Mouse (Mus musculus) cerebellum, adult 2 months (tissue): Measurements from ENCODE around the gene Utp4.

Experiments used
- CTCF ChIP-seq: fragments of 200-500 bp; IDR thresholded peaks from 2 replicates; pipeline ENCODE4 v1.5.1; 2011; ENCODE audit warnings: low read depth, mild to moderate bottlenecking, control low read depth, low read length, moderate library complexity, borderline replicate concordance; ENCODE audit not compliant: insufficient read depth
- POLR2A ChIP-seq: fragments of 200-500 bp; IDR thresholded peaks from 2 replicates; pipeline ENCODE4 v1.6.1; 2011; ENCODE audit warnings: low read length, control low read depth, borderline replicate concordance; ENCODE audit not compliant: insufficient read depth

DNA sequence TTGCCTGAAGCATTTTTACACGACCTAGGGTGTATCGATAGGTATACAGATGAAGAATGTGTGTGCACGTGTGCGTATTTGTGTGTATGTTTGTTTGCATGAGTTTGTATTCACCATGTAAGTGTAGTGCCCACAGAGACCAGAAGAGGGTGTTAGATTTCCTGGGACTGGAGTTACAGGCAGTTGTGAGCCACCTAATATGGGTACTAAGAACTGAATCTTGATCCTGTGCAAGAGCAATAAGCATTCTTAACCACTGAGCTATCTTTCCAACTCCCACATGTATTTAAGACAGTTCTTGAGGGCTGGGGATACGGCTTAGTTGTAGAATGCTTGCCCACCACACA is 26.9 kb downstream of the Utp4 start:
- TF ChIP-seq CTCF (no peak), POLR2A (no peak)
